Mouse (Mus musculus) adrenal gland, adult 18-20 months (tissue): ENCODE results near the gene Ttc39d. TPM values are rescaled to one million over a fixed set of nuclear protein-coding genes. Genes with fewer than 3 reads are reported as not detected.
"Not testable (repeated sequence)": the region's sequence is repeated elsewhere in the genome, so short reads cannot be mapped to it uniquely, and the experiment has no call there.

ENCODE experiments used
- DNase-seq, 2 experiments: peaks; one replicate each; pipeline ENCODE4 v3.0.0; 2021 to 2022; ENCODE audit warnings: low spot score in 2 of 2
- total RNA-seq, 2 experiments: library from RNA; stranded (reverse); gene quantifications; 1 replicate in 1 of 2; 2 replicates in 1 of 2; pipeline ENCODE4 v1.2.3; 2021

The Ttc39d gene
- total RNA-seq, 2 experiments from 2014 or later = not detected

DNA sequence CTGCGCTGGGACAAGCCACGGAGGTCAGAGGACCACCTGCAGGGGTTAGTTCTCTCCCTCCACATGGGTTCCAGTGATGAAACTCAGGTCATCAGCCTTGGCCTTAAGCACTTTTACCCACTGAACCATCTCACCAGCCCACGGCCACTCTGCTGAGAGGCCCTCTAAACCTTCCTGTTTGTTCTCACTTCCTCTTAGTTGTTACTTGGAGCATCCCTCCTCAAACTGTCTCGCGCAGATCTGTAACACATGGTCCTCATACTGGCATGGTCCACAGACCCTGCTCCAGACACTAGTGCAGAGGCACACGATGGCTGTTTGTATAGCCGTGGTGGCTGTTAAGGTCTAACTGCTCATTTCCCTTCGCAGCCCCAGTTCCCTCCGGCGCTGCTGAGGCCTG is 23.6 kb upstream of the Ttc39d start:
- no peak for DNase-seq

DNA sequence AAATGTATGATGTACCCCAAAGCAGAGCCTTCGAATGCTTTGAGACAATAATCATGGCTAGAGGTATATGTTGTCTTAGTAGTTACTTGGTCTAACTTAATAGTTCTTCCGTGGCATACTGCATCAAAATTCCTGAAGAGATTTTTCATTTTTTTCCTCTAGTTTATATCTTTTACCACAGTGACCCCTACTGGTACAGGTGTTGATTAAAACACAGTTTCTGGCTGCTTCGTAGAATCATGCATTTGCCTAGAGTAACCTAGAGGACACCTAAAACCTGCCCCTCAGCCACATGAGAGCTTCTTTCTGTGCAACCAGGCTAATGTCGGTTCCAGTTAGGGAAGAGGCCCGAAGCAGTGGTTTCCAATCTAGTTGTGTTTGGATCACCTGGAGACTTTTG is 14.2 kb upstream of the Ttc39d start:
- no peak for DNase-seq

DNA sequence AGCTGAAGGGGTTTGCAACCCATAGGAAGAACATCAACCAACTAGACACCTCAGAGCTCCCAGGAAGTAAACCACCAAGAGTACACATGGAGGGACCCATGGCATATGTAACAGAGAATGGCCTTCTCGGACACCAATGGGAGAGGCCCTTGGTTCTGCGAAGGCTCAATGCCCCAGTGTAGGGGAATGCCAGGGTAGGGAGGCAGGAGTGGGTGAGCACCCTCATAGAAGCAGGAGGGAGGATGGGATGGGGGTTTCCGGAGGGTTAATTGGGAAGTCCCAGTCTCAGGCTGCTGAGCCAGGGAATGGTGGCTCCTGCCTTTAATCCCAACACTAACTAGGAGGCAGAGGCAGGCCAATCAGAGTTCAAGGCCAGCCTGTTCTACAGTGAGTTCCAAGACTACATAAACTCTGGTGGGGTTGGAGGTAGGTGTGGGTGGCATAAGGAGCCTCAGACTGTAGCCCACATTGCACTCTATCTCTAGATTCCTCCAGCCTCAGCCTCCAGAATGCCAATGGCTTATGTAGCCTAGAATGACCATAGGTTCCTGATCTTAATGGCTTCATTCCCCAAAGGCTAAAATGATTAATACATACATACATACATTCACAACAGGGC is 8.0 kb upstream of the Ttc39d start:
- DNase-seq = no peak

DNA sequence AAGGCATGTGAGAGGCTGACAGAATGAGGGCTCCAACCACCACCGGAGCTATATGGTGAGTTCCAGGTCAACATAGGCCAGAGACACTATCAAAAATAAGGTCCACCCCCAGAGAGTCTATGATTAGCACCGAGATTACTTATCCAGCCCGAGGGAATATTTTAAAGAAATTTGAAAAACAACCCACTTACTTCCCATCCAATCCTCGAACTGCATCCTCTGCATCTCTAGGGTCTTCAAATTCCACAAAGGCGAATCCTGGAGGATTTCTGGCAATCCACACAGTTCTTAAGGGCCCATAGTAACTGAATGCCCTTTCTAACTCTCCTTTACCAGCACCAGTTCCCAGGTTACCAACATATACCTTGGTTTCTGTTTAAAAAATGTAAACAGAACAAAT is 1.6 kb upstream of the Ttc39d start:
- no peak for DNase-seq

DNA sequence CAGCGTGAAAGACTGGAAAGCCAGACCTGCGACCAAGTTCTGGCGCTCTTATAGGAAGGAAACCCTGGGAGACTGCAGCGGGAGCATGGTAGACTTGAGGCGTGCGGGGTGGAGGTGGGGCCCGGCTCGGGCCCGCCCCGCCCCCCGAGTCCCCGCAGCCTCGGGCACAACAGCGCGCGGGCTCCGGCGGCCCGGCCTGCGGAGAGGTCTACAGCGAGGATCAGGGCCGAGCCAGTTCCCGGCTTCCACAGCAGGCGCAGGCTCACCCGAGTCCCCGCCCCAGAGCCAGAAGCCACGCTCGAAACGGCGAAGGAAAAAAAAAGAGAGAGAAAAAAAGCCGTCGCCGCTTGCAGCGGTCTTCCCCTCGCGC is 974 bp upstream of the Ttc39d start:
- DNase-seq = peak in 1 of 2 experiments; percentile 53

DNA sequence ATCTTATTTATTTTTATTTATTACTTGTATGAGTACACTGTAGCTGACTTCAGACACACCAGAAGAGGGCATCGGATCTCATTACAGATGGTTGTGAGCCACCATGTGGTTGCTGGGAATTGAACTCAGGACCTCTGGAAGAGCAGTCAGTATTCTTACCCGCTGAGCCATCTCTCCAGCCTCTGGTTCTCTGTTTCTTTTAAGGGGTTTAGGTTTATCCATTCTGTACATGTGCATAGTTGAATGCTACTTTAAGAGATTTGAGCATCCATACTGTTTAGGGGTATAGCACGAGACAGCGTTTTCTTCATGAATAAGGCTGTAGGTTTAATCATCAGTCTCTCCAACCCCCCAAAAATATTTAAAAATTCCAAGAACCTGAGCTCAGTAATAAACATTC is 6.7 kb downstream of the Ttc39d start:
- DNase-seq = not testable (repeated sequence)

DNA sequence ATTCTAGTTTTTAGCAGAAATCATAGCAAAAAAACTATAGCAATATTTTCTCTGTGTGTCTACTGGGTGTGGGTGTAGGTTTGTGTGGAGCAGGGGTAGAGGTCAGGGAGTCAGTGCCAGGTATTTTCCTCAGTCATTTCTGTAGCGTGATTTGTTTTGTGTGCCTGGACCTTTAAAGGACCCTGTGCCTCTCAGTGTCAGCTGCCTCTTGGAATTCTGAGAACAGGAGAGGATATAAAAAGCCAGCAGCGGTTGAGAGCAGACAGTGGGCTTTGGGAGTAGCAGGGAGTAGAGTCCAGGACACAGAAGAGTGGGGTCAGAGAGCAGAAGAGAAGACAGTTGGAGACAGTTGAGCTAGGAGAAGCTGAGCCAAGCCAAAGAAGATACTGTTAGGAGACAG is 12.9 kb downstream of the Ttc39d start:
- DNase-seq = no peak

DNA sequence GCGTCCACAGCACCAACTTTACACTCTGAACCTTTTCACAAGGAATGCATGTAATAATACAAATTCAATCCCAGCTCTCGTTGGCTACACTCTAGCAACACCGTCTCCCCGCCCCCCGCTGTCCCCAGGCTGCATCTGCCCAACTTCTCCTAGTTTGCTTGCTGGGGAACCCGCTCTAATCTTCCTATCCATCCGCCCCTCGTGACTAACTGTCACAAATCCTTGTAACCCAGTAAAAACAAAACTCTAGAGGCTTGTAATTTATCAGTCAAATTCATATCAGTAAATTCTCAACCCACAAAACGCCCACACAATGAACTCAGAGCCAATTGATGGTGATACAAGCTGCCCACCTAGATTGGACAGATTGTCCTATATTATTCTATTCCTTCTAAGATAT is 13.9 kb downstream of the Ttc39d start:
- no peak for DNase-seq

DNA sequence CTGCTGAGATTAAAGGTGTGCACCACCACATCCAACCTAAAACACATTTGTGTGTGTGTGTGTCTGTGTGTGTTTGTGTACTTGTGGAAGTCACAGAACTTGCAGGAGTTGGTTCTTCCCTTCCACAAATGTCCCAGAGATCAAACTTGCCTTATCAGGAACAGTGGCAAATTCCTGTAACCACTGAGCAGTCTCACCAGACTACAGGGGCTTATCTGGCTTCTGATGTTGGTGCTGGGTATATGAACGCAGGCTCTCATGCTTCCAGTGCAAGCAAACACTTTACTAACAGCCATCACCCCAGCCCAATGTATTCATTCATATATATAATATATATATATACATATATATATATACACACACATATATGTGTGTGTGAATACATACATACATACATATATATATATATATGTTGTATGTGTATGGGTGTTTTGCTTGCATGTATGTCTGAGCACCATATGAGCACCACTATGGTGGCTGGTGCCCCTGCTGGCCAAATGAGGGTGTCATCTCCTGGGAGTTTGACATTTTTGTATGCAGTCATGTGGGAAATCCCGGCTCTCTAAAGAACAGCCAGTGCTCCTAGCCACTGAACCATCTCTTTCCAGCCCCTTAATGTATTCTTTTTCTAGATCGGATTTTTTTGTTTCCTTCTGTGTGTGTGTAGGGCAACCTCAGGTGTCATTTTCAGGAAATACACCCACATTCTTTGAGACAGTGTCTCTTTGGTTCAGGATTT is 14.8 kb downstream of the Ttc39d start:
- DNase-seq = no peak

DNA sequence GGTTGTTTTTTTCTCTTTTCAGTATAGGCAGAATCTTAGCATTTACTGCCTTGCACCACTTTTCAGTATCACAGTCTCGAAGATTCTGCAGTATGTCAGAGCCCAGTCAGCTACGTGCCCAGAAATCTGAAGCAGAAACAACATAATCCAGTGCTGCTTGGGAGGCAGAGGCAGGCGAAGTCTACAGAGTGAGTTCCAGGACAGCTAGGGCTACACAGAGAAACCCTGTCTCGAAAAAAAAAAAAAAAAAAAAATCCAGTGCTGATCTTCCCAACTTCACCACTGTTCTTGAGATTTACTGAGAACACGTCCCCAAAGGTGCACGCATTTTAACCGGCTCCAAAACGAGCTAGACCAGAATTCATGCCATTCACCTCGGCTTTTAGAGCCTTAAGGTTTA is 16.6 kb downstream of the Ttc39d start:
- DNase-seq = no peak

DNA sequence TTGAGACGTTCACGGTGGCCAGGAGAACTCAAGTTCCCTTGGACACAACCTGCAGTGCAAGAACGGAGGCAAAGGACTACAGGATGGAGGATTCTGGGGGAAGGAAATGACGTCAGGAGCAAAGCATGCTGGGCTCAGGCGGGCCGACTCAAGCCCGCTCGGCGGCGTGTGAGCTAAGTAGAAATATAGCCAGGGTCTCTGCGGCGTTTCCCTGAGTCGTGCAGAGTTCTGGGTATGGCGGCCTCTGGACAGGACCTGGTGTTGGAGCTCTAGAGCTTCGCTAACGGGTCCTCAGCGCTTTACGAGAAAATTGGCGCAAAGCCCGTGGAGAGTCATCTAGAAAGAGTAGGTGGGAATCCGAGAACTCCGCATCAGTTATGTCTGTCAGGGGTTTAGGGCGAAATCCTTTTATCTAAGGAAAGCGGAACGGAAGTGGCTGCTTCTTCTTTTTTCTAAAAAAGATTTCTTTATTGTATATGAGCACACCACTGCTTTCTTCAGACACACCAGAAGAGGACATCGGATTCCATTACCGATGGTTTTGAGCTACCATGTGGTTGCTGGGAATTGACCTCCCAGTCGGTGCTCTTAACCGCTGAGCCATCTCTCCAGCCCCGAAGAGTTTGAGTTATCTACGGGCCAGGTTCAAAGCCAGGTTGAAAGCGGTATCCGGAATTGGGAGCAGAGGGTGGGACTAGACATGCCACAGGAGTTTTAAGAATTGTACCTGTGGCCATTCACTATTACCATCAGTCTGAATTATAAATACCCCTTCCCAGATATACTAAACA is 17.3 kb downstream of the Ttc39d start, which contains the start of gene Gemin6:
Gemin6 (plus strand) TSS at position 116 of the 791 bp plus-strand sequence.
- peak; percentile 71 to 75 for DNase-seq

DNA sequence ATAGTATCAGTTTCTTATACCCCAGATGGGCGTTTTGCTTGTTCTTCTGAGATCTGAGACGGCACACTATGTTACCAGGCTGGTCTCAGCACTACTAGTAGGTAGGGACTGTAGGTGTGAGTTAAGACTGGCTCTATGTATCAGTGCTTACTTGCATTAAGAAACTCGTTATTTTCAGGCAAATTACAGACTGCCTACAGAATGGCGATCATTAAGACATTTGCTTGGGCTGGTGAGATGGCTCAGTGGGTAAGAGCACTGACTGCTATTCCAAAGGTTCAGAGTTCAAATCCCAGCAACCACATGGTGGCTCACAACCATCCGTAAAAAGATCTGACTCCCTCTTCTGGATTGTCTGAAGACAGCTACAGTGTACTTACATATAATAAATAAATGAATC is 17.9 kb downstream of the Ttc39d start:
- not testable (repeated sequence) for DNase-seq

DNA sequence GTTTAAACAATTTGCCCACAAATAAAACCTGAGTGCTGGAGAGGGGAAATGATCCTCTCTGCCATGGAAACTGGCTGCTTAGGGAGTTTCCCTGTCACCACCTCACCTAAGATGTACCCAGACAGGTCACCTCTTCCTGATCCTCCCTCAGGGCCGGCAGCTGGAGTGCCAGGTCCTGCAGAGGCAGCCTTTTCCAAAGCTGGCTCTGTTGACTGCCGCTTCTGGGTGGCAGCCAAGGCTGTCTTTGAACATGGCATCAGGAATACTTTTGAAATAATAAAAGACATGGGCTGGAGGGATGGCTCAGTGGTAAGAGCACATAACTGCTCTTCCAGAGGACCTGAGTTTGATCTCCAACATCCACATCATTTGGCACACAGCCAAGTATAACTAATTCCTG is 22.1 kb downstream of the Ttc39d start:
- no peak for DNase-seq

DNA sequence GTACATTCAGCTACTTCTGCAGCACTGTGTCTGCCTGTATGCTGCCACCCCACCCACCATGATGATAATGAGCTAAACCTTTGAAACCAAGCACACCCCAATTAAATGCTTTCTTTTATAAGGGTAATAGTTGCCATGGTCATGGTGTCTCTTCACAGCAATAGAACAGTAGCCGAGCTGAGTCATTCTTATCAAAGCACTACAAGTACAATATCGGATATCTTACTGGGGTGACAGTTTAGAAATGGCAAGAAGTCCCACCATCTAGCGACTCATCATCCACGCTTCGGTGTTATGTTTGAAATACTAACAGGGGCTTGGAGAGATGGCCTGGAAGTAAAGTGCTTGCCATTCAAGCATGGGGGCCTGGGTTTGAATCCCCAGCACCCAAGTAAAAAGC is 26.6 kb downstream of the Ttc39d start:
- DNase-seq = no peak

DNA sequence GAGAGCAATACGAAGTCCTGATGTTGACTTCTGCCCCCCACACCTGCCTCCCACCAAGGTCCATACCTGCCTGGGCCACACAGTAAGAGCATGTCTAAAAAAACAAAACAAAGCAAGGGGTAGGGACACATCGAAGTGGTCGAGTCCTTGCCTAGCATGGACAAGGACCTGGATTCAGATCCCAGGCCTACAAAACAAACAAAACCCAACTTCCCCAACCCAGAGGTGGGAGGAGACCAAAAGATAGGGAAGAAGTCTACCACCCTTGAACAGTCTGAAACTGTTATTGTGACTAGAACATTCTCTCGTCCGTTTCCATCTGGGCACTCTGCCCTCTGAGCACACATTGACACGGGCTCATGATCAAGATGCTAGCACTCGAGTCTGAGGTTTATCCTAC is 27.1 kb downstream of the Ttc39d start:
- DNase-seq = no peak

DNA sequence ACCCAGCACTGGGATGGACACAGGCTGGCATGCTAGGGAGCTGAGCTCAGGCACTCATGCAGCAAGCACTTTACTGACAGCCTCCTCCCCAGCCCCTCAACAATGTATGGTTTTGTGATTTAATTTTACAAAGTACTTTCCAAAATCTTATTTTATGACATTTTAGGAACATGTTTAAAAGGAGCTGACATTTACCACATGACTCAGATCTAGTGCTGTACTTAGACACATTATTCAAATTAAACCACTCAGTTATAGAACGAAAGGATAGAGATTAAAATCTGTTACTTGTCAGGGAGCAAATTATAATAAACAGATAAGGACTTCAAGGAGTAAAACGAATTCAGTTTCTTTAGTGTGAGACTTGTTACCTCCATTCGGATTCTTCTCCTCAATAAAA is 28.2 kb downstream of the Ttc39d start:
- no peak for DNase-seq

DNA sequence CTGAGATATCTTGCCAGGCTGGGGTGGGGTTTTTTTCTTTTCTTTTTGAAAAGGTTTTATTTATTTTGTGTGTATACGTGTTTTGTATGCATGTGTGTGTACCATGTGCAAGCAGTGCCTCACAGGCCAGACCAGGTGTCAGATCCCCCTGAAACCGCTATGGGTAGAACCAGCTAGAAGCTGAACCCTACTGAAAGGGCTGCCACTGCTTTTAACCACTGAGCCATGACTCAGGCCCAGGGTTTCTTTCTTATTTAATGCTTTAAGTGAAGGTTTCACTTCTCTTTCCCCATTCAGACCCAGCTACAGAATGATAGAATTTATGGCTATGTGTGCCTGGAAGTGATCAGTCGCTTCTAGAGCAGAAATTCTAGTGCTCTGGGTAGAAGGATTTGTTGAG is 29.5 kb downstream of the Ttc39d start:
- no peak for DNase-seq

DNA sequence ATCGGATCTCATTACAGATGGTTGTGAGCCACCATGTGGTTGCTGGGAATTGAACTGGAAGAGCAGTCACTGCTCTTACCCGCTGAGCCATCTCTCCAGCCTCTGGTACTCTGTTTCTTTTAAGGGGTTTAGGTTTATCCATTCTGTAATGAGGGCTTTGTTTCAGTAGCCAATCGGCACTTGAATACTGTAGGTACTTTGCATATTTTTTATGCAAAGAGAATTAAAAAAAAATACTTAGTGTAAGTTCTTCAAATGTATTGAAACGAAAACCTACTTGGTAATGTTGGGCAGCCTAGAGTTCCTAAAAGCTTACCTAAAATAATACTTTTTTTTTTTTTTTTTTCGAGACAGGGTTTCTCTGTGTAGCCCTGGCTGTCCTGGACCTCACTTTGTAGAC is 30.2 kb downstream of the Ttc39d start:
- no peak for DNase-seq

DNA sequence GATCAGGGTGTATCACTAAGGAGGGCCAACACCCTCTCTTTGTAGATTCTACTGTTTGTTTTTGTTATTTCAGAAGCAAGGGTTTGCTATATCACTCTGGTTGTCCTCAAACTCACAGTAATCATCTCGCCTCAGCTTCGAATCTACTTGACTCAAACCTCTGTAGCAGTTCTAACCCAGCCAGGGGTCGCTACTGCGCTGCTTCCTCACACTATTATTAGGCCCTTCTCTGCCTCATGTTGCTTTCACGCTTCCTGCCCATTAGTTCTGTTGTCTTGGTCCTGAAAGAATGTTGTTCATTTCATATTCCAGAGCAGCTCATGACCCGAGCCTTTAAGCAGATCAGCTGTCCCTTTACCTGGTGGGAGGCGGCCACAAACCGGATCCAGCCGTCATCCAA is 34.3 kb downstream of the Ttc39d start:
- DNase-seq = no peak

DNA sequence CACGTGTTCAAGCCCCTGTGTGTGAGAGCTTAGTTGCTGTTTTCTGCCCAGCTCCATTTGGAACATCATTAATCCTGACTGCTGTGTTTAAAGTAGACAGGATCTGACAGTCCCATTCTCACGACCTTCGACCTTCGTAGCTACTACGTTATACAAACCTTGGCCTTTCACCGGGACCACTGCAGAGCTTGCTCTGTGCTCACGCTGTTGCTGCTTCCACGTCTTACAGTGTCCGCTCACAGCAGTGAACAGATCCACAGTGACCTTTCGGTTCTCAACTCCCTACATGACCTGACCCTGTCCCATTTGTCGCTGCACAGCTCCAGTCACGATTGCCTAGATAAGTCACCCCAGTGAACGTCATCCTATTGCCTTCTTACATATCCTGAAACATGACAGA is 35.9 kb downstream of the Ttc39d start:
- no peak for DNase-seq

DNA sequence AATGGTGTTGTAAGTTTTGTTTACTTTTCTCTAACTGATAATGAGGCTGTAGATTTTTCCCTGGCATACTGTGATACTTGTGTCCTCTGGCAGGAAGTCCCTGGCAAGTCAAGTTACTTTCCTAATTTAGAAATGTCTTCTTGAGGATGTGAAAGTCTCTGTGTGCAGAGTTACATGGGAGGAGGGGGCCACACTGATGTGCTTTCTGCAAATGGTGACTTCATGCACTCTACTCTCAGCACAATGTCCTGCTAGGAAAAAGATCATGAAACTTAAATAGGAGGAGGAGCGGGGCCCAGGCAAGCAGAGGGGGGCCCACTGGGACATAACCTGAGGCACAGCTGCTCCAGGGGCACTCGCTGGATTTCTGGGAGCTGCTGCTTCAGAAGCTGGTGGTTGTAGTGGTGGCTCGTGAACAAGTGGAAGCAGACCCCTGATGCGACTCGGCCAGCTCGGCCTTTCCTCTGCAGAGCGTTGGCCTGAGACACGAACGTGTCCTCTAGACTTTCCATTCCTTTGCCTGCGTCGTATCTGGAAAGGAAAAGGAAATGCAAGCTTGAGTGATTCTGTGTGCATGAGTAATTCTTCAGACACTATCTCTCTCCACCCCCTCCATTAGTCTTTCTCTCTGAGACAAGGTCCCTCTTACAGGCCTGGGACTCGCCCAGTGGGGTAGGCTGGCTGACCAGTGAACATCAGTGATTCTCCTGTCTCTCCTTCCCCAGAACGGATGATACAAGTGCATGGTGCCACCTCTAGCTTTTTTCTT is 45.7 kb downstream of the Ttc39d start:
- DNase-seq = no peak

DNA sequence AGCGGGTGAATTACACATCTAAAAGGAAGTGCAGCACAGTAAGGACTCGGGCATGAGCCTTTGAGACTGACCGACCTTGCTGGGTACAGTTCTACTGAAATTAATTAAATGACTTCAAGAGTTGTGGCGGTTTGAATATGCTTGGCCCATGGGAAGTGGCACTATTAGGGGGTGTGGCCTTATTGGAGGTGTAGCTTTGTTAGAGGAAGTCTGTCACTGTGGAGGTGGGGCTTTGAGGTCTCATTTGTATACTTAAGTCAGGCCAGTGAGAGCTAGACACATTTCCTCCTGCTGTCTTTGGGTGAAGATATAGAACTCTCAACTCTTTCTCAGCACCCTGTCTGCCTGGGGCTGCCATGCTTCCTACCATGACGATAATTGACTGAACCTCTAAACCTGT is 47.2 kb downstream of the Ttc39d start:
- DNase-seq = no peak
